In genomic region chr10:86022474-86022816, GRCm38 (mm10) we compare ENCODE assay signal across 8 mouse cellular contexts. TPM values are rescaled to one million over a fixed set of nuclear protein-coding genes. Genes with fewer than 3 reads are reported as not detected.
DNase-seq lines count a peak whose midpoint lies in the region; ATAC-seq and TF ChIP-seq lines count a peak whose summit lies in the region.

No protein-coding gene starts in this region.

- peak overlapping the region; percentile 81 for H3K9ac ChIP-seq in kidney, embryonic 15.5 days
- peak overlapping the region; percentile 85 for H3K9ac ChIP-seq in intestine, embryonic 14.5 days (ENCODE audit: low read length)

- peaks cover 14% of the 10 kb centered on the region; the same call in 1 of the 2 replicates for H3K36me3 ChIP-seq in kidney, embryonic 15.5 days
- H3K36me3 ChIP-seq in embryonic facial prominence, embryonic 10.5 days (replicated peaks): peaks cover 5% of the 10 kb centered on the region; the same call in 1 of the 2 replicates
- 0 out of 2 replicates have a peak, but pooled peaks cover 7% of the 10 kb centered on the region for H3K36me3 ChIP-seq in intestine, embryonic 14.5 days (ENCODE audit: control insufficient read depth, insufficient read depth, low read length)
- H3K36me3 ChIP-seq in myocyte (ENCODE audit: control insufficient read depth, insufficient read depth): no peaks in the 10 kb centered on the region

- H3K79me2 ChIP-seq in myocyte (ENCODE audit: control insufficient read depth, insufficient read depth): peaks cover 6% of the 10 kb centered on the region

- peak overlapping the region; percentile 62 for H3K4me2 ChIP-seq in kidney, embryonic 15.5 days
- H3K4me2 ChIP-seq in intestine, embryonic 14.5 days (ENCODE audit: low read length): peak overlapping the region; percentile 79
- peak overlapping the region; percentile 73 for H3K4me2 ChIP-seq in myocyte (ENCODE audit: low read depth)

- peaks cover 11% of the 10 kb centered on the region for H3K27me3 ChIP-seq in kidney, embryonic 15.5 days
- no peaks in the 10 kb centered on the region for H3K27me3 ChIP-seq in embryonic facial prominence, embryonic 10.5 days (replicated peaks; ENCODE audit: low read depth, poor library complexity, severe bottlenecking)
- no peaks in the 10 kb centered on the region for H3K27me3 ChIP-seq in intestine, embryonic 14.5 days (replicated peaks; ENCODE audit: control insufficient read depth, insufficient read depth, low read length)
- peaks cover 5% of the 10 kb centered on the region for H3K27me3 ChIP-seq in myocyte (ENCODE audit: control insufficient read depth, insufficient read depth, insufficient read length)

- H3K4me1 ChIP-seq in kidney, embryonic 15.5 days: peaks cover 19% of the 10 kb centered on the region
- H3K4me1 ChIP-seq in embryonic facial prominence, embryonic 10.5 days: peaks cover 13% of the 10 kb centered on the region
- H3K4me1 ChIP-seq in intestine, embryonic 14.5 days (replicated peaks; ENCODE audit: control insufficient read depth, insufficient read depth, low read length): 0 out of 2 replicates have a peak, but pooled peaks cover 11% of the 10 kb centered on the region

- WGBS in kidney, embryonic 15.5 days: 3% methylated on average over 6 of the region's 6 CpGs
- WGBS in embryonic facial prominence, embryonic 10.5 days: 9% methylated on average over 6 of the region's 6 CpGs
- 5% methylated on average over 6 of the region's 6 CpGs for WGBS in intestine, embryonic 14.5 days

- H3ac ChIP-seq in myocyte (ENCODE audit: control insufficient read depth, insufficient read length): peak overlapping the region; percentile 10

- peak overlapping the region; percentile 67 for H3K4me3 ChIP-seq in kidney, embryonic 15.5 days (replicated peaks)
- peak overlapping the region; percentile 79 for H3K4me3 ChIP-seq in embryonic facial prominence, embryonic 10.5 days
- peak overlapping the region; percentile 90 for H3K4me3 ChIP-seq in intestine, embryonic 14.5 days (ENCODE audit: low read depth, low read length)
- peak overlapping the region; percentile 31 for H3K4me3 ChIP-seq in myocyte

- DNase-seq in kidney, postnatal 4 days: no peak
- DNase-seq in embryonic facial prominence, embryonic 10.5 days (ENCODE audit: low spot score): no peak
- DNase-seq in intestine, embryonic 14.5 days (ENCODE audit: low spot score): no peak
- no peak for DNase-seq in layer of hippocampus, adult 18-20 months (ENCODE audit: low spot score in 2 of 2)
- no peak for DNase-seq in urinary bladder, adult 18-20 months (ENCODE audit: low spot score in 2 of 2)
- no peak for DNase-seq in spleen, postnatal 4 days (ENCODE audit: low spot score in 2 of 2)

- no peak for ATAC-seq in kidney, embryonic 15.5 days (replicated peaks; ENCODE audit: low FRiP score)
- ATAC-seq in intestine, embryonic 14.5 days (replicated peaks; ENCODE audit: low FRiP score, low TSS enrichment, low read depth): no peak; the same call in 1 of the 2 replicates

- no peak for TF ChIP-seq POLR2A in myocyte (IDR thresholded peaks at IDR 0.05; ENCODE audit: insufficient read length, low read depth)

- H3K9me3 ChIP-seq in kidney, embryonic 15.5 days (replicated peaks): no peaks in the 10 kb centered on the region
- H3K9me3 ChIP-seq in embryonic facial prominence, embryonic 10.5 days: no peaks in the 10 kb centered on the region
- H3K9me3 ChIP-seq in intestine, embryonic 14.5 days (ENCODE audit: control insufficient read depth, low read length): no peaks in the 10 kb centered on the region

- H3K27ac ChIP-seq in kidney, embryonic 15.5 days: peak overlapping the region; percentile 95
- peak overlapping the region; percentile 88 for H3K27ac ChIP-seq in embryonic facial prominence, embryonic 10.5 days (replicated peaks)
- peak overlapping the region; percentile 91; the same call in 1 of the 2 replicates for H3K27ac ChIP-seq in intestine, embryonic 14.5 days (ENCODE audit: low read depth)

TF ChIP-seq in myocyte, 11 proteins besides CTCF, POLR2A, EP300 and RAD21:
- no peak for TF ChIP-seq POLR2AphosphoS2 (IDR thresholded peaks at IDR 0.05; ENCODE audit: insufficient read length, low read depth)
- TF ChIP-seq MYOG (IDR thresholded peaks at IDR 0.05; ENCODE audit: control insufficient read depth in 1 of 3, insufficient read depth in 1 of 3, insufficient read length in 2 of 3, low read depth in 2 of 3): no peak
- TF ChIP-seq E2F4 (IDR thresholded peaks at IDR 0.05; ENCODE audit: insufficient read depth): no peak
- TF ChIP-seq CEBPB (IDR thresholded peaks at IDR 0.05; ENCODE audit: insufficient read depth, poor library complexity, severe bottlenecking): no peak
- no peak for TF ChIP-seq TCF12 (IDR thresholded peaks at IDR 0.05; ENCODE audit: insufficient read depth, poor library complexity, severe bottlenecking)
- TF ChIP-seq REST (IDR thresholded peaks at IDR 0.05; ENCODE audit: insufficient read depth, insufficient read length): no peak
- no peak for TF ChIP-seq MYOD1 (IDR thresholded peaks at IDR 0.05; ENCODE audit: control insufficient read depth in 1 of 3, insufficient read length in 2 of 3, low read depth in 2 of 3)
- no peak for TF ChIP-seq TCF3 (IDR thresholded peaks at IDR 0.05; ENCODE audit: insufficient read length, low read depth)
- TF ChIP-seq USF1 (IDR thresholded peaks at IDR 0.05; ENCODE audit: low read depth): no peak
- TF ChIP-seq SRF (IDR thresholded peaks at IDR 0.05; ENCODE audit: control insufficient read depth, insufficient read length, low read depth): no peak
- no peak for TF ChIP-seq MAX (IDR thresholded peaks at IDR 0.05; ENCODE audit: low read depth)
TF ChIP-seq in myocyte: peak in this region for 0.

RNA-seq across cellular contexts. Expression of gene Fbxo7, which starts 0.7 kb away (rescaled TPM):
- polyA plus RNA-seq in kidney, embryonic 15.5 days (2015; fragmentation: Nextera tagmentation; extraction: Ambion mirVana): 36.0 and 36.7 TPM in 2 replicates
- polyA plus RNA-seq in embryonic facial prominence, embryonic 10.5 days (2016; fragmentation: Nextera tagmentation; extraction: Ambion mirVana): 17.8 and 19.2 TPM in 2 replicates
- 28.5 and 31.0 TPM in 2 replicates for polyA plus RNA-seq in intestine, embryonic 14.5 days (2014; fragmentation: Nextera tagmentation; extraction: Ambion mirVana)
- polyA plus RNA-seq in myocyte (2012; fragmentation: generic; extraction: Trizol): 6.9 TPM
- 10 to 100 TPM; 30.4 to 31.1 TPM for total RNA-seq in layer of hippocampus, adult 18-20 months (2021)

RNA-seq across cellular contexts. Expression of gene Bpifc, which starts 10.8 kb away (rescaled TPM):
- polyA plus RNA-seq in kidney, embryonic 15.5 days (2015; fragmentation: Nextera tagmentation; extraction: Ambion mirVana): 0.35 and 0.38 TPM in 2 replicates
- polyA plus RNA-seq in embryonic facial prominence, embryonic 10.5 days (2016; fragmentation: Nextera tagmentation; extraction: Ambion mirVana): 0.08 TPM in 1 of 2 replicates, not detected in the other
- 0.07 TPM in 1 of 2 replicates, not detected in the other for polyA plus RNA-seq in intestine, embryonic 14.5 days (2014; fragmentation: Nextera tagmentation; extraction: Ambion mirVana)
- polyA plus RNA-seq in myocyte (2012; fragmentation: generic; extraction: Trizol): not detected
- not detected for total RNA-seq in layer of hippocampus, adult 18-20 months (2021)

Comparison
In these comparisons a context has a peak if more than half of its experiments do, and no peak if none do; other contexts are left out.
1. H3K4me3 ChIP-seq: peak in every context shown above with its lines; median percentile 90 in intestine, embryonic 14.5 days; 79 in embryonic facial prominence, embryonic 10.5 days; 67 in kidney, embryonic 15.5 days; 31 in myocyte.